Mouse (Mus musculus) MEL (cell line): ENCODE results near the gene Id1. TPM values are rescaled to one million over a fixed set of nuclear protein-coding genes. Genes with fewer than 3 reads are reported as not detected.

Experiments
- DNase-seq: peaks from one replicate; pipeline ENCODE4 v3.0.0; 2011; ENCODE audit warnings: low read depth, low spot score
- H3K27ac ChIP-seq: 2 replicates; pipeline ENCODE4 v1.5.1; 2012; ENCODE audit warnings: low read depth, mild to moderate bottlenecking, control low read depth, low read length, moderate library complexity; ENCODE audit not compliant: control insufficient read depth
- H3K27me3 ChIP-seq, 2 experiments: fragments of 150-350 bp in 1 of 2; sonication (generic) in 1 of 2; 2 replicates each; pipeline ENCODE4 v1.6.1; 2012; ENCODE audit warnings: low read length in 2 of 2, mild to moderate bottlenecking in 2 of 2, improper control_type of control experiment in 1 of 2, moderate library complexity in 1 of 2; ENCODE audit not compliant: insufficient read depth in 2 of 2, control insufficient read depth in 1 of 2
- H3K36me3 ChIP-seq, 2 experiments: 2 replicates each; pipeline ENCODE4 v1.6.1; 2012 to 2014; ENCODE audit warnings: low read length in 2 of 2, improper control_type of control experiment in 1 of 2, inconsistent platforms in 1 of 2, mild to moderate bottlenecking in 1 of 2; ENCODE audit not compliant: insufficient read depth in 2 of 2, control insufficient read depth in 1 of 2
- H3K4me1 ChIP-seq, 2 experiments: fragments of 150-350 bp in 1 of 2; sonication (generic) in 1 of 2; 2 replicates each; pipeline ENCODE4 v1.6.1; 2012; ENCODE audit warnings: low read length in 2 of 2, improper control_type of control experiment in 1 of 2, mild to moderate bottlenecking in 1 of 2; ENCODE audit not compliant: insufficient read depth in 2 of 2, control insufficient read depth in 1 of 2
- H3K4me3 ChIP-seq, 2 experiments: fragments of 150-350 bp in 1 of 2; sonication (generic) in 1 of 2; 2 replicates each; pipeline ENCODE4 v1.5.1; 2012; ENCODE audit warnings: low read depth in 2 of 2, low read length in 2 of 2, mild to moderate bottlenecking in 2 of 2, moderate library complexity in 2 of 2, control low read depth in 1 of 2, improper control_type of control experiment in 1 of 2; ENCODE audit not compliant: control insufficient read depth in 1 of 2, insufficient read depth in 1 of 2
- H3K79me2 ChIP-seq: 2 replicates; pipeline ENCODE4 v1.6.1; 2012; ENCODE audit warnings: mild to moderate bottlenecking, low read length, moderate library complexity; ENCODE audit not compliant: control insufficient read depth, poor library complexity, insufficient read depth
- H3K9ac ChIP-seq: 2 replicates; pipeline ENCODE4 v1.6.1; 2012; ENCODE audit warnings: low read depth, mild to moderate bottlenecking, control low read depth, low read length, moderate library complexity; ENCODE audit not compliant: control insufficient read depth, poor library complexity, severe bottlenecking
- H3K9me3 ChIP-seq: fragments of 150-350 bp; sonication (generic); replicated peaks from 2 replicates; pipeline ENCODE4 v1.6.1; 2012; ENCODE audit warnings: mild to moderate bottlenecking, low read length, improper control_type of control experiment, moderate library complexity; ENCODE audit not compliant: insufficient read depth
- CHD1 ChIP-seq: IDR thresholded peaks from 2 replicates; pipeline ENCODE4 v1.6.1; 2012; ENCODE audit warnings: low read depth, mild to moderate bottlenecking, inconsistent platforms, low read length, improper control_type of control experiment
- CHD2 ChIP-seq: IDR thresholded peaks from 2 replicates; pipeline ENCODE4 v1.6.1; 2011; ENCODE audit warnings: low read length, improper control_type of control experiment
- EP300 ChIP-seq, 2 experiments: IDR thresholded peaks; 2 replicates each; pipeline ENCODE4 v1.6.1; 2011; ENCODE audit warnings: improper control_type of control experiment in 2 of 2, low read length in 2 of 2, low read depth in 1 of 2, mild to moderate bottlenecking in 1 of 2
- GABPA ChIP-seq: IDR thresholded peaks from 2 replicates; pipeline ENCODE4 v1.6.1; 2012; ENCODE audit warnings: low read depth, mild to moderate bottlenecking, inconsistent platforms, low read length, improper control_type of control experiment, moderate library complexity
- GATA1 ChIP-seq: IDR thresholded peaks from 2 replicates; pipeline ENCODE4 v1.6.1; 2011; ENCODE audit warnings: low read depth, low read length, improper control_type of control experiment
- HCFC1 ChIP-seq: IDR thresholded peaks from 2 replicates; pipeline ENCODE4 v1.6.1; 2012; ENCODE audit warnings: low read depth, mild to moderate bottlenecking, inconsistent platforms, low read length, improper control_type of control experiment, moderate library complexity
- JUND ChIP-seq: IDR thresholded peaks from 2 replicates; pipeline ENCODE4 v1.6.1; 2011; ENCODE audit warnings: low read depth, mild to moderate bottlenecking, improper control_type of control experiment, low read length
- KAT2A ChIP-seq: conservative IDR thresholded peaks from 2 replicates; pipeline ENCODE4 v1.6.1; 2012; ENCODE audit warnings: low read depth, low read length, improper control_type of control experiment, inconsistent platforms
- MAX ChIP-seq: IDR thresholded peaks from 2 replicates; pipeline ENCODE4 v1.6.1; 2011; ENCODE audit warnings: low read length, improper control_type of control experiment
- MAZ ChIP-seq: IDR thresholded peaks from 2 replicates; pipeline ENCODE4 v1.6.1; 2012; ENCODE audit warnings: low read depth, mild to moderate bottlenecking, inconsistent platforms, low read length, improper control_type of control experiment
- MEF2A ChIP-seq: IDR thresholded peaks from 2 replicates; pipeline ENCODE4 v1.6.1; 2014; ENCODE audit warnings: low read depth, mild to moderate bottlenecking, inconsistent platforms, low read length, improper control_type of control experiment; ENCODE audit not compliant: poor library complexity, insufficient replicate concordance, severe bottlenecking; ENCODE audit errors: extremely low read depth
- MYB ChIP-seq: IDR thresholded peaks from 2 replicates; pipeline ENCODE4 v1.6.1; 2011; ENCODE audit warnings: mild to moderate bottlenecking, low read depth, low read length, improper control_type of control experiment
- NELFE ChIP-seq: IDR thresholded peaks from 2 replicates; pipeline ENCODE4 v1.6.1; 2011; ENCODE audit warnings: low read depth, low read length, improper control_type of control experiment
- POLR2AphosphoS2 ChIP-seq: IDR thresholded peaks from 2 replicates; pipeline ENCODE4 v1.6.1; 2011; ENCODE audit warnings: low read length, improper control_type of control experiment
- POLR2AphosphoS5 ChIP-seq: IDR thresholded peaks from 2 replicates; pipeline ENCODE4 v1.6.1; 2012; ENCODE audit warnings: low read depth, borderline replicate concordance, mild to moderate bottlenecking, inconsistent platforms, low read length, moderate library complexity, mixed read lengths
- RCOR1 ChIP-seq: IDR thresholded peaks from 2 replicates; pipeline ENCODE4 v1.6.1; 2012; ENCODE audit warnings: low read depth, mild to moderate bottlenecking, inconsistent platforms, low read length, improper control_type of control experiment
- SIN3A ChIP-seq: IDR thresholded peaks from 2 replicates; pipeline ENCODE4 v1.6.1; 2012; ENCODE audit warnings: low read length, improper control_type of control experiment, inconsistent platforms
- SMC3 ChIP-seq: IDR thresholded peaks from 2 replicates; pipeline ENCODE4 v1.6.1; 2011; ENCODE audit warnings: low read depth, low read length, improper control_type of control experiment
- TBP ChIP-seq: IDR thresholded peaks from 2 replicates; pipeline ENCODE4 v1.8.0; 2011; ENCODE audit warnings: low read depth, low read length, improper control_type of control experiment
- UBTF ChIP-seq: IDR thresholded peaks from 2 replicates; pipeline ENCODE4 v1.6.1; 2012; ENCODE audit warnings: low read depth, mild to moderate bottlenecking, inconsistent platforms, low read length, improper control_type of control experiment, moderate library complexity, borderline replicate concordance; ENCODE audit not compliant: insufficient read depth
- USF1 ChIP-seq: IDR thresholded peaks from 2 replicates; pipeline ENCODE4 v1.6.1; 2014; ENCODE audit warnings: low read depth, mild to moderate bottlenecking, inconsistent platforms, low read length, improper control_type of control experiment, moderate library complexity
- USF2 ChIP-seq, 2 experiments: IDR thresholded peaks; 2 replicates each; pipeline ENCODE4 v1.6.1; 2011 to 2012; ENCODE audit warnings: improper control_type of control experiment in 2 of 2, low read length in 2 of 2, borderline replicate concordance in 1 of 2, inconsistent platforms in 1 of 2, low read depth in 1 of 2, mild to moderate bottlenecking in 1 of 2; ENCODE audit not compliant: insufficient read depth in 1 of 2
- ZC3H11A ChIP-seq: IDR thresholded peaks from 2 replicates; pipeline ENCODE4 v1.6.1; 2012; ENCODE audit warnings: low read depth, mild to moderate bottlenecking, inconsistent platforms, low read length, improper control_type of control experiment
- ZKSCAN1 ChIP-seq: IDR thresholded peaks from 2 replicates; pipeline ENCODE4 v1.6.1; 2012; ENCODE audit warnings: low read depth, mild to moderate bottlenecking, inconsistent platforms, low read length, improper control_type of control experiment, moderate library complexity
- ZMIZ1 ChIP-seq: IDR thresholded peaks from 2 replicates; pipeline ENCODE4 v1.6.1; 2012; ENCODE audit warnings: low read depth, mild to moderate bottlenecking, inconsistent platforms, low read length, improper control_type of control experiment, moderate library complexity
- ZNF384 ChIP-seq: IDR thresholded peaks from 2 replicates; pipeline ENCODE4 v1.6.1; 2012; ENCODE audit warnings: low read depth, mild to moderate bottlenecking, inconsistent platforms, low read length, improper control_type of control experiment
- polyA plus RNA-seq, 2 experiments: library from polyadenylated mRNA; stranded (reverse) in 1 of 2; unstranded in 1 of 2; fragments of >175 nt in 1 of 2; fragments of >200 nt in 1 of 2; gene quantifications; 2 replicates each; pipeline versions ENCODE4 v1.2.1 to v1.2.4; 2012; ENCODE audit warnings: low replicate concordance in 2 of 2, low read depth in 1 of 2; ENCODE audit not compliant: insufficient read length in 2 of 2, insufficient read depth in 1 of 2, missing spikeins in 1 of 2
- total RNA-seq: library from RNA; depleted of rRNA; stranded (reverse); fragments of 300-350 nt; gene quantifications from 2 replicates; pipeline ENCODE4 v1.2.3, GENCODE M21; 2012

Id1 gene
- total and polyA plus RNA-seq, 3 experiments: 102 to 486 TPM; not detected in 1

GRCm38 (mm10) chr2:152693735-152694134, 42.3 kb upstream of the Id1 start:
- no peaks in the 10 kb centered on the region for H3K9me3 ChIP-seq
- H3K36me3 ChIP-seq: peaks cover 0 to 12% of the 10 kb centered on the region in 2 experiments; a peak in 2 of 4 replicates
- H3K9ac ChIP-seq: no peak overlapping the region
- no peak for TF ChIP-seq ZNF384
- TF ChIP-seq MAZ: no peak
- no peak for TF ChIP-seq MAX
- TF ChIP-seq, all 39 proteins: peak for 0
- Histone ChIP-seq H3K4me1 (no peaks in the 10 kb centered on the region), H3K79me2 (no peaks in the 10 kb centered on the region; the same call in 1 of the 2 replicates), H3K4me3 (no peak overlapping the region), H3K27ac (no peak overlapping the region), H3K27me3 (no peaks in the 10 kb centered on the region)
- DNase-seq: no peak

- no peaks in the 10 kb centered on the region for H3K9me3 ChIP-seq
- no peaks in the 10 kb centered on the region for H3K4me1 ChIP-seq
- no peak for DNase-seq
- H3K36me3 ChIP-seq: peaks cover 0 to 12% of the 10 kb centered on the region in 2 experiments; a peak in 2 of 4 replicates
- no peak overlapping the region for H3K4me3 ChIP-seq
- no peak overlapping the region for H3K9ac ChIP-seq
- TF ChIP-seq POLR2AphosphoS5: no peak
- no peak for TF ChIP-seq RCOR1
- TF ChIP-seq ZC3H11A: no peak
- no peak for TF ChIP-seq GABPA
- no peak for TF ChIP-seq SIN3A
- TF ChIP-seq MEF2A: no peak
- TF ChIP-seq GATA1: no peak
- no peak for TF ChIP-seq POLR2AphosphoS2
- no peak for TF ChIP-seq ZMIZ1
- no peak for TF ChIP-seq USF2 (IDR thresholded peaks at IDR 0.05; ENCODE audit: borderline replicate concordance in 1 of 2, insufficient read depth in 1 of 2, low read depth in 1 of 2, low read length in 2 of 2)
- no peak for TF ChIP-seq ZKSCAN1
- no peak for TF ChIP-seq HCFC1
- no peaks in the 10 kb centered on the region for H3K27me3 ChIP-seq
- no peak overlapping the region for H3K27ac ChIP-seq
- no peaks in the 10 kb centered on the region; the same call in 1 of the 2 replicates for H3K79me2 ChIP-seq
These were observed 41.3 kb upstream of the Id1 start for GRCm38 (mm10) chr2:152694708-152695107.

DNA sequence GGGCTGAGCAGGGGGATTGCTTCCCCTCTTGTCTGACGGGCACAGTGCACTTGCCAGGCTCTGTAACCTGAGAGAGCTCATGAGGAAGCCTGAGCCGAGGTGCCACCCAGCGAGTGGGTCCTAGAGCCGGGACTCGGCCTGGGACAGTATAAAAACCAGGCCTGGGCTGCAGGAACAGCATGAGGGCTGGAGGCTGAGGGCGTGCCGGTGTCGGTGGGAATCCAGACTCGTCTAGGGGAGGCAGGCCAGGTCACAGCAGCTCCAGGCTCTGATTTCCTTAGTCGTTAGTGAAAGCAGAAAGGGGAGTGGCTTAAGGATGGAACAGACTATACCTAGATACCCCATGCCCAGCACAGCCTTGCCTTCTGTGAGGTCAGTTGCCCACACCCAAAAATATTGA, 40.0 kb upstream of the Id1 start:
- no peak overlapping the region for H3K27ac ChIP-seq
- TF ChIP-seq NELFE (no peak), ZKSCAN1 (no peak), CHD1 (no peak), UBTF (no peak), RCOR1 (no peak), GATA1 (no peak), EP300 (IDR thresholded peaks at IDR 0.05; ENCODE audit: low read depth in 1 of 2, low read length in 2 of 2) (no peak), TBP (no peak), MYB (no peak), SMC3 (no peak), CHD2 (no peak), USF1 (no peak), KAT2A (no peak), JUND (no peak), POLR2AphosphoS5 (no peak)

More for the DNA sequence above, 40.0 kb upstream of the Id1 start:
- H3K79me2 ChIP-seq: no peaks in the 10 kb centered on the region; the same call in 1 of the 2 replicates
- H3K9me3 ChIP-seq: no peaks in the 10 kb centered on the region
- no peak overlapping the region for H3K4me3 ChIP-seq
- peaks cover 0 to 12% of the 10 kb centered on the region in 2 experiments; a peak in 2 of 4 replicates for H3K36me3 ChIP-seq
- H3K9ac ChIP-seq: no peak overlapping the region
- DNase-seq: no peak
- H3K4me1 ChIP-seq: no peaks in the 10 kb centered on the region
- H3K27me3 ChIP-seq: no peaks in the 10 kb centered on the region
